Mouse (Mus musculus) stomach, embryonic 16.5 days (tissue): Measurements from ENCODE around the gene Vdr. TPM values are rescaled to one million over a fixed set of nuclear protein-coding genes. Genes with fewer than 3 reads are reported as not detected.

ENCODE experiments used
- ATAC-seq: fragments of 200-750 bp; cut with Nextera tagmentation; 2 replicates; pipeline ENCODE4 v1.8.0; 2017; ENCODE audit warnings: moderate number of reproducible peaks, moderate TSS enrichment; ENCODE audit not compliant: insufficient read depth, low FRiP score
- H3K27ac ChIP-seq: fragments of 300-500 bp; sonication (generic); 2 replicates; pipeline ENCODE4 v1.5.1; 2014; ENCODE audit warnings: low read length
- H3K27me3 ChIP-seq: fragments of 300-500 bp; sonication (generic); 2 replicates; pipeline ENCODE4 v1.6.1; 2014; ENCODE audit warnings: low read length, control low read depth, mixed read lengths; ENCODE audit not compliant: control insufficient read depth, insufficient read depth
- H3K36me3 ChIP-seq: fragments of 300-500 bp; sonication (generic); 2 replicates; pipeline ENCODE4 v1.6.1; 2014; ENCODE audit warnings: low read length; ENCODE audit not compliant: control insufficient read depth, insufficient read depth
- H3K4me1 ChIP-seq: fragments of 300-500 bp; sonication (generic); 2 replicates; pipeline ENCODE4 v1.6.1; 2014; ENCODE audit warnings: low read length, control low read depth, mixed read lengths; ENCODE audit not compliant: control insufficient read depth, insufficient read depth
- H3K4me2 ChIP-seq: fragments of 300-500 bp; sonication (generic); 2 replicates; pipeline ENCODE4 v1.6.1; 2014; ENCODE audit warnings: low read depth, low read length, mixed read lengths
- H3K4me3 ChIP-seq: fragments of 300-500 bp; sonication (generic); replicated peaks from 2 replicates; pipeline ENCODE4 v1.5.1; 2014; ENCODE audit warnings: mild to moderate bottlenecking, low read length
- H3K9ac ChIP-seq: fragments of 300-500 bp; sonication (generic); 2 replicates; pipeline ENCODE4 v1.6.1; 2014; ENCODE audit warnings: low read length
- H3K9me3 ChIP-seq: fragments of 300-500 bp; sonication (generic); replicated peaks from 2 replicates; pipeline ENCODE4 v1.6.1; 2016; ENCODE audit warnings: low read length, control low read depth; ENCODE audit not compliant: control insufficient read depth
- WGBS: fragments of 180-500 bp; shearing (Covaris S2); extraction: QIAGEN DNeasy Blood & Tissue Kit; methylation state at CpG from one replicate; pipeline ENCODE4 v1.1.7; 2014; 5-methylcytosine and 5-hydroxymethylcytosine counted together
- polyA plus RNA-seq: library from polyadenylated mRNA; unstranded; fragments of >200 nt; fragmentation: Nextera tagmentation; extraction: Ambion mirVana; gene quantifications from 2 replicates; pipeline ENCODE4 v1.2.1, GENCODE M21; 2015

Gene Vdr
- polyA plus RNA-seq, 1 experiment from 2014 or later, result 2.3 TPM

DNA sequence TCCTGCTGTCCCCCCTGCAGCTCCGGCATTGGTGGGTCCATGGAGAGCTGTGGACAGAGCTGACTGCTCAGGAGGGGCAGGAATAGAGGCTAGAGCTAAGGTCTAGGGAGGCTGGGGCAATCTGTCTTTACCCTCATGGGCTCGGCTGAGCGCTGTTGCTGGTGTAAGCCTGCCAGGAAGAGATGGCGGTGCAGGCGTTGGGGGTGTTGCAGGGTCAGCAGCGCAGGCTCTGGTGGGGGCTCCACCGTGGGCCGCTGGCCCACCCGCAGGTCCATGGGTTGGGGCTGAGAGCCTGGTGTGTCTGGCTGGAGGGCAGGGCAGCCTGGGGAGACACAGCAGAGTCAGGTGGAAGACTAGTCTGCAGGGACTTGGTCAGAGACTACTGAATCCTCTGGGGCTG is 99.1 kb downstream of the Vdr start:
- no peak for ATAC-seq
- H3K4me3 ChIP-seq, result no peak overlapping the region
- no peaks in the 10 kb centered on the region for H3K27me3 ChIP-seq
- H3K4me2 ChIP-seq, result no peak overlapping the region
- H3K9ac ChIP-seq, result no peak overlapping the region
- H3K9me3 ChIP-seq, result no peaks in the 10 kb centered on the region
- peaks cover 29% of the 10 kb centered on the region for H3K4me1 ChIP-seq
- 86% methylated on average over 9 of the region's 9 CpGs for whole genome bisulfite sequencing
- H3K27ac ChIP-seq, result no peak overlapping the region
- peaks cover 14% of the 10 kb centered on the region for H3K36me3 ChIP-seq

- no peaks in the 10 kb centered on the region for H3K27me3 ChIP-seq
- no peaks in the 10 kb centered on the region for H3K9me3 ChIP-seq
- no peak overlapping the region for H3K4me2 ChIP-seq
- peaks cover 14% of the 10 kb centered on the region for H3K36me3 ChIP-seq
- ATAC-seq, result no peak
- WGBS, result 90% methylated on average over 5 of the region's 5 CpGs
- H3K27ac ChIP-seq, result no peak overlapping the region
- H3K4me3 ChIP-seq, result no peak overlapping the region
- H3K4me1 ChIP-seq, result peaks cover 29% of the 10 kb centered on the region
- H3K9ac ChIP-seq, result no peak overlapping the region
These were observed 100.0 kb downstream of the Vdr start for GRCm38 (mm10) chr15:97810399-97810798.

- Histone ChIP-seq H3K27me3 (no peaks in the 10 kb centered on the region), H3K4me3 (no peak overlapping the region), H3K4me2 (no peak overlapping the region), H3K4me1 (peaks cover 29% of the 10 kb centered on the region), H3K27ac (no peak overlapping the region), H3K9ac (no peak overlapping the region), H3K9me3 (no peaks in the 10 kb centered on the region), H3K36me3 (peaks cover 14% of the 10 kb centered on the region)
- ATAC-seq, result no peak; the same call in 1 of the 2 replicates
- WGBS, result 81% methylated on average over 5 of the region's 5 CpGs
These were observed 100.5 kb downstream of the Vdr start for GRCm38 (mm10) chr15:97809942-97810341.

- no peak overlapping the region for H3K27ac ChIP-seq
- H3K9me3 ChIP-seq, result no peaks in the 10 kb centered on the region
- no peak overlapping the region for H3K4me3 ChIP-seq
- H3K4me2 ChIP-seq, result no peak overlapping the region
- WGBS, result 80% methylated on average over 14 of the region's 14 CpGs
- H3K9ac ChIP-seq, result no peak overlapping the region
- H3K36me3 ChIP-seq, result peaks cover 14% of the 10 kb centered on the region
- ATAC-seq, result no peak
- peaks cover 22% of the 10 kb centered on the region for H3K4me1 ChIP-seq
- H3K27me3 ChIP-seq, result no peaks in the 10 kb centered on the region
These were observed 101.2 kb downstream of the Vdr start for GRCm38 (mm10) chr15:97809206-97809605.

- no peak overlapping the region for H3K4me3 ChIP-seq
- ATAC-seq, result no peak
- H3K9me3 ChIP-seq, result no peaks in the 10 kb centered on the region
- H3K27me3 ChIP-seq, result no peaks in the 10 kb centered on the region
- H3K9ac ChIP-seq, result no peak overlapping the region
- peaks cover 14% of the 10 kb centered on the region for H3K36me3 ChIP-seq
- H3K4me1 ChIP-seq, result peaks cover 15% of the 10 kb centered on the region
- whole genome bisulfite sequencing, result 91% methylated on average over 13 of the region's 14 CpGs
- H3K4me2 ChIP-seq, result no peak overlapping the region
- no peak overlapping the region for H3K27ac ChIP-seq
These were observed 101.9 kb downstream of the Vdr start for GRCm38 (mm10) chr15:97808532-97808931.

DNA sequence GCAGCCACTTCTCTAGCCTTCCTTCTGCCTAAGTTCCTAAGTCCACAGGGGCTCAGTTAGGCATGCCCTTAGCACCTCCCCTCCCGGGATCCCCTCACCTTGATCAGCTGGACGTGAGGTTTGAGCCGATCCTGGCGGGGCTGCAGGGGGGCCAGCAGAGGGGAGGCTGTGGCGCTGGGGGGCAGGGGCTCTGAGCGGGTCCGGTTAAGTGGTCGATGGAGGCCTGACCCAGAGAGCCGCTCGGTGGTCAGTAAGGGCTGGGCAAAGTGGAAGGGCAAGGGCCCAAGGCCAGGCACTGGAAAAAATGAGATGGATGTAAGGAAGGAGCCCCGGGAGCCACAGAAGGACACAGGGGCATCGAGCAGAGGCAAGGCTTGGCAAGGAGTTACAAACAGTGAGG is 102.6 kb downstream of the Vdr start:
- Histone ChIP-seq H3K27me3 (no peaks in the 10 kb centered on the region), H3K4me1 (peaks cover 9% of the 10 kb centered on the region), H3K9me3 (no peaks in the 10 kb centered on the region), H3K9ac (no peak overlapping the region), H3K4me2 (no peak overlapping the region), H3K27ac (no peak overlapping the region), H3K4me3 (no peak overlapping the region), H3K36me3 (peaks cover 14% of the 10 kb centered on the region)
- no peak for ATAC-seq
- WGBS, result 77% methylated on average over 12 of the region's 12 CpGs

Other genes with a start within 250 kb of the Vdr start
- 20.5 and 20.6 TPM in 2 replicates for gene Rpap3, start 204.8 kb downstream of the Vdr start, polyA plus RNA-seq
- 6.4 and 18.3 TPM in 2 replicates for gene Endou, start 179.3 kb downstream of the Vdr start, polyA plus RNA-seq
- gene Rapgef3, start 142.7 kb downstream of the Vdr start, polyA plus RNA-seq, result 9.4 and 12.6 TPM in 2 replicates
- 36.5 and 39.3 TPM in 2 replicates for gene Slc48a1, start 132.1 kb downstream of the Vdr start, polyA plus RNA-seq
- 20.4 and 23.2 TPM in 2 replicates for gene Hdac7, start 66.1 kb downstream of the Vdr start, polyA plus RNA-seq
- gene Tmem106c, start 53.6 kb upstream of the Vdr start, polyA plus RNA-seq, result 43.1 and 45.3 TPM in 2 replicates
- gene Col2a1, start 94.1 kb upstream of the Vdr start, polyA plus RNA-seq, result 0.59 and 0.85 TPM in 2 replicates
- 32.5 and 45.5 TPM in 2 replicates for gene Pfkm, start 182.0 kb upstream of the Vdr start, polyA plus RNA-seq
- gene Senp1, start 183.1 kb upstream of the Vdr start, polyA plus RNA-seq, result 24.2 and 24.9 TPM in 2 replicates